Mouse (Mus musculus) intestine, embryonic 16.5 days (tissue): ENCODE data around the gene Lsp1. TPM values are rescaled to one million over a fixed set of nuclear protein-coding genes. Genes with fewer than 3 reads are reported as not detected.

Experiments
- ATAC-seq: fragments of 200-750 bp; cut with Nextera tagmentation; 2 replicates; pipeline ENCODE4 v1.8.0; 2017; ENCODE audit warnings: moderate TSS enrichment, moderate library complexity
- H3K27ac ChIP-seq: fragments of 300-500 bp; sonication (generic); 2 replicates; pipeline ENCODE4 v1.5.1; 2014; ENCODE audit warnings: mild to moderate bottlenecking, low read length
- H3K27me3 ChIP-seq: fragments of 300-500 bp; sonication (generic); replicated peaks from 2 replicates; pipeline ENCODE4 v1.6.1; 2014; ENCODE audit warnings: low read length, control low read depth, mixed read lengths; ENCODE audit not compliant: control insufficient read depth, insufficient read depth
- H3K36me3 ChIP-seq: fragments of 300-500 bp; sonication (generic); 2 replicates; pipeline ENCODE4 v1.6.1; 2014; ENCODE audit warnings: low read length, control low read depth; ENCODE audit not compliant: control insufficient read depth, insufficient read depth
- H3K4me1 ChIP-seq: fragments of 300-500 bp; sonication (generic); 2 replicates; pipeline ENCODE4 v1.6.1; 2014; ENCODE audit warnings: low read length, control low read depth, mixed read lengths; ENCODE audit not compliant: control insufficient read depth, insufficient read depth
- H3K4me2 ChIP-seq: fragments of 300-500 bp; sonication (generic); 2 replicates; pipeline ENCODE4 v1.6.1; 2014; ENCODE audit warnings: low read depth, low read length, control low read depth
- H3K4me3 ChIP-seq: fragments of 300-500 bp; sonication (generic); 2 replicates; pipeline ENCODE4 v1.5.1; 2014; ENCODE audit warnings: mild to moderate bottlenecking, low read length
- H3K9ac ChIP-seq: fragments of 300-500 bp; sonication (generic); 2 replicates; pipeline ENCODE4 v1.6.1; 2014; ENCODE audit warnings: low read depth, low read length
- H3K9me3 ChIP-seq: fragments of 300-500 bp; sonication (generic); 2 replicates; pipeline ENCODE4 v1.6.1; 2016; ENCODE audit warnings: low read length, control low read depth; ENCODE audit not compliant: control insufficient read depth
- WGBS: fragments of 180-500 bp; shearing (Covaris S2); extraction: QIAGEN DNeasy Blood & Tissue Kit; methylation state at CpG from one replicate; pipeline ENCODE4 v1.1.7; 2014; 5-methylcytosine and 5-hydroxymethylcytosine counted together
- polyA plus RNA-seq: library from polyadenylated mRNA; unstranded; fragments of >200 nt; fragmentation: Nextera tagmentation; extraction: Ambion mirVana; gene quantifications from 2 replicates; pipeline ENCODE4 v1.2.1, GENCODE M21; 2015

Gene Lsp1
- polyA plus RNA-seq, 1 experiment from 2014 or later: 134 TPM

- 32% methylated on average over 21 of the region's 21 CpGs for WGBS
- H3K27me3 ChIP-seq: no peaks in the 10 kb centered on the region
- H3K9me3 ChIP-seq: no peaks in the 10 kb centered on the region
- ATAC-seq: peak; percentile 79
- H3K4me1 ChIP-seq: peaks cover 26% of the 10 kb centered on the region
- H3K4me2 ChIP-seq: 0 out of 2 replicates have a peak overlapping the region, but pooled peaks have one; percentile 11
- no peaks in the 10 kb centered on the region for H3K36me3 ChIP-seq
- H3K9ac ChIP-seq: peak overlapping the region; percentile 46
- H3K4me3 ChIP-seq: no peak overlapping the region
- H3K27ac ChIP-seq: peak overlapping the region; percentile 89
Measured at GRCm38 (mm10) chr7:142516221-142516978, 55.8 kb downstream of the Lsp1 start.

- H3K4me2 ChIP-seq: no peak overlapping the region
- H3K4me1 ChIP-seq: peaks cover 30% of the 10 kb centered on the region
- no peak overlapping the region for H3K4me3 ChIP-seq
- no peaks in the 10 kb centered on the region for H3K27me3 ChIP-seq
- no peaks in the 10 kb centered on the region for H3K36me3 ChIP-seq
- ATAC-seq: no peak
- no peaks in the 10 kb centered on the region for H3K9me3 ChIP-seq
- H3K27ac ChIP-seq: no peak overlapping the region
- 37% methylated on average over 3 of the region's 3 CpGs for WGBS
- H3K9ac ChIP-seq: no peak overlapping the region
Measured at GRCm38 (mm10) chr7:142517531-142517930, 56.9 kb downstream of the Lsp1 start.

- WGBS: 69% methylated on average over 4 of the region's 4 CpGs
- Histone ChIP-seq H3K9ac (no peak overlapping the region), H3K9me3 (no peaks in the 10 kb centered on the region), H3K4me1 (peaks cover 50% of the 10 kb centered on the region), H3K27ac (no peak overlapping the region), H3K36me3 (no peaks in the 10 kb centered on the region), H3K4me2 (no peak overlapping the region), H3K4me3 (no peak overlapping the region), H3K27me3 (no peaks in the 10 kb centered on the region)
- no peak for ATAC-seq
Measured at GRCm38 (mm10) chr7:142520331-142520730, 59.7 kb downstream of the Lsp1 start.

GRCm38 (mm10) chr7:142522352-142522751 is 61.7 kb downstream of the Lsp1 start:
- Histone ChIP-seq H3K36me3 (no peaks in the 10 kb centered on the region), H3K4me1 (peaks cover 53% of the 10 kb centered on the region), H3K27ac (peak overlapping the region; percentile 83), H3K9ac (peak overlapping the region; percentile 35; the same call in 1 of the 2 replicates), H3K27me3 (no peaks in the 10 kb centered on the region), H3K4me2 (no peak overlapping the region), H3K4me3 (no peak overlapping the region), H3K9me3 (no peaks in the 10 kb centered on the region)
- ATAC-seq: peak; percentile 41
- WGBS: 23% methylated on average over 4 of the region's 4 CpGs

GRCm38 (mm10) chr7:142523200-142523990 is 62.8 kb downstream of the Lsp1 start:
- H3K27me3 ChIP-seq: no peaks in the 10 kb centered on the region
- no peaks in the 10 kb centered on the region for H3K9me3 ChIP-seq
- H3K36me3 ChIP-seq: no peaks in the 10 kb centered on the region
- ATAC-seq: no peak
- H3K27ac ChIP-seq: peak overlapping the region; percentile 83
- no peak overlapping the region for H3K4me2 ChIP-seq
- peaks cover 58% of the 10 kb centered on the region for H3K4me1 ChIP-seq
- 29% methylated on average over 17 of the region's 17 CpGs for WGBS
- no peak overlapping the region for H3K4me3 ChIP-seq
- H3K9ac ChIP-seq: 0 out of 2 replicates have a peak overlapping the region, but pooled peaks have one; percentile 38

GRCm38 (mm10) chr7:142525342-142526178 is 65.0 kb downstream of the Lsp1 start:
- peak; percentile 41 for ATAC-seq
- Histone ChIP-seq H3K4me3 (no peak overlapping the region), H3K36me3 (no peaks in the 10 kb centered on the region), H3K27me3 (no peaks in the 10 kb centered on the region), H3K4me1 (peaks cover 63% of the 10 kb centered on the region), H3K9ac (peak overlapping the region; percentile 51), H3K27ac (peak overlapping the region; percentile 86), H3K9me3 (no peaks in the 10 kb centered on the region), H3K4me2 (0 out of 2 replicates have a peak overlapping the region, but pooled peaks have one; percentile 16)
- WGBS: 31% methylated on average over 13 of the region's 13 CpGs

GRCm38 (mm10) chr7:142529350-142529749 is 68.7 kb downstream of the Lsp1 start:
- 38% methylated on average over 10 of the region's 10 CpGs for WGBS
- Histone ChIP-seq H3K9ac (peak overlapping the region; percentile 15; the same call in 1 of the 2 replicates), H3K4me1 (peaks cover 65% of the 10 kb centered on the region)

GRCm38 (mm10) chr7:142531973-142532521 is 71.4 kb downstream of the Lsp1 start:
- Histone ChIP-seq H3K27me3 (no peaks in the 10 kb centered on the region), H3K4me2 (peak overlapping the region; percentile 77; the same call in 1 of the 2 replicates), H3K27ac (peak overlapping the region; percentile 93), H3K9me3 (no peaks in the 10 kb centered on the region), H3K36me3 (no peaks in the 10 kb centered on the region), H3K4me3 (no peak overlapping the region), H3K4me1 (peaks cover 58% of the 10 kb centered on the region), H3K9ac (peak overlapping the region; percentile 88)
- 0 out of 2 replicates have a peak, but pooled peaks have one; percentile 0 for ATAC-seq
- 68% methylated on average over 4 of the region's 4 CpGs for WGBS

More at GRCm38 (mm10) chr7:142529350-142529749, 68.7 kb downstream of the Lsp1 start:
- no peaks in the 10 kb centered on the region for H3K9me3 ChIP-seq
- no peaks in the 10 kb centered on the region for H3K36me3 ChIP-seq
- ATAC-seq: peak; percentile 57
- H3K27me3 ChIP-seq: no peaks in the 10 kb centered on the region
- no peak overlapping the region for H3K4me3 ChIP-seq
- peak overlapping the region; percentile 25; the same call in 1 of the 2 replicates for H3K4me2 ChIP-seq
- peak overlapping the region; percentile 93 for H3K27ac ChIP-seq
